Mouse (Mus musculus) adrenal gland, adult 8-10 months (tissue): ENCODE measurements around the gene Card11. TPM values are rescaled to one million over a fixed set of nuclear protein-coding genes. Genes with fewer than 3 reads are reported as not detected.

ENCODE experiments used
- DNase-seq: peaks from one replicate; pipeline ENCODE4 v3.0.0; 2022
- total RNA-seq, 4 experiments: library from RNA; stranded (reverse); gene quantifications; 2 replicates each; pipeline ENCODE4 v1.2.4; 2022

Card11 gene
- total RNA-seq, 4 experiments from 2014 or later, result 0.49 to 1.3 (median 0.85) TPM

DNA sequence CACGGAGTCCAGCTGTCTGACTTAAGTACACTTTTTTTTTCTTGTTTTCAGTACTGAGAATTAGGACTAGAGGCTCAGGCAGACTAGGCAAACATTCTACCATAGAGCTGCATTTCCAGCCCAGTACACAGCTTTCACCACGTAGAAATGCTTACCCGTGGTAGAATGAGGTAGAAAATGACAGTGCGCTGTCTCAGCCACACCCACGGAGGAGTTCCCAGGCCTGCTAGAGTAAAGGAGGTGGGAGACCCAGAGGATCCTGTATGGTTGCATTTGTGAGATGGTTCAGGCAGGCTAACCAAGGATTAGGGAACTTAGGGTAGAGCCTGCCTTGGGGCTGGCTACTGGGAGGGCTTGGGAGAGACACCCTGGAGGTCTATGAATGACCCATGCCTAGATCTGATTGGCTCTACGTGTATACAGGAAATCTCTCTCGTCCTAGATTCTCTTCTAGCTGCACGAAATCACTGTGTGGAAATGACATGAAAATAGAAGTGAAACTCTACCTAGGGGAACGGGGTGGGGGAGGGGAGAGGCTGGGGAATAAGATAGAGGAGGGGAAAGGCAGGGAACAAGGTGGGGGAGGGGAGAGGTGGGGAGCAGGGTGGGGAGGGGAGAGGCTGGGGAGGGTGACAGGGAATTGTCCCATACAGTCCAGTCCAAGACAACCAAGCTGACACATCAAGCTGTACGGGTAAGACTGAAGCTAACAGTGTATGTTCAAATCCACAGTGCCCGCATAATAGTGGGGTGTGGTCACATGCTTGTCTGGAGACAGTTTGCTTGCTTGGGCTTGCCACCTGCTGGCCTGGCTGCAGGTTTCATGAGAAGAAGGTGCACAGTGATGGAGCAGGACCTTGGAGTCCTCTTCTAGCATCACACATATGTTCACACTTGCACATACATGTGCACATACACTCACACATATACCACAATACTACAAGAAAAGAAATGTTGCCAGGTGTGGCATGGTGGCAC is 8.0 kb downstream of the Card11 start:
- DNase-seq, result no peak

DNA sequence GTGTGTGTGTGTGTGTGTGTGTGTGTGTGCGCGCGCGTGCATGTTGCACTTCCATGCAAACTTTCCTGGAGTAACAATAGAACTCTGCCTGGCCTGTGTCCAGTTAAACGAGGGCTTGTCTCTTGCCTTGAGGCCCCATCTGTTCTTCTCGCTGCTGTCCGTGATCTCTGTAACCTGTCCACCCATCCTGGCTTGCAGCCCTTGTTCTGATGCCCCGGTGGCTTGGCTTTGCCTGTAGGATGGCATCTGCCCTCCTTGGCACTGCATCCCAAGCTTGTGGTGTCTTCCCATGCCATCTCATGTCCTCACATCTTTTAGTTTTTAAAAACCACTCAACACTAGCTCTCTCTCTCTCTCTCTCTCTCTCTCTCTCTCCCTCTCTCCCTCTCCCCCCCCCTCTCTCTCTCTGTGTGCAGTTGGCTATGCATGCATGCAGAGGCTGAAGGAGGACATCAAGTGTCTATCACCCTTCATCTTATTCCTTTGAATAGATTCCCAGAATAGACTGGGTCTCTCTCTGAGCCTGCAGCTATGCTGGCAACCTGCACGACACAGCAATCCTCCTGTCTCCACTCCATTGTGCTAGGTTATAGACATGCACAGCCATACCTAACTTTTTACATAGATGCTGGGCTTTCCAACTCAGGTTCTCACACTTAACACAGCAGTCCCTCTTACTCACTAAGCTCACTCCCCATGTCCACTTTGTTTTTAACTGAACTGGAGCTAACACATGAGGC is 14.9 kb downstream of the Card11 start:
- DNase-seq, result no peak

DNA sequence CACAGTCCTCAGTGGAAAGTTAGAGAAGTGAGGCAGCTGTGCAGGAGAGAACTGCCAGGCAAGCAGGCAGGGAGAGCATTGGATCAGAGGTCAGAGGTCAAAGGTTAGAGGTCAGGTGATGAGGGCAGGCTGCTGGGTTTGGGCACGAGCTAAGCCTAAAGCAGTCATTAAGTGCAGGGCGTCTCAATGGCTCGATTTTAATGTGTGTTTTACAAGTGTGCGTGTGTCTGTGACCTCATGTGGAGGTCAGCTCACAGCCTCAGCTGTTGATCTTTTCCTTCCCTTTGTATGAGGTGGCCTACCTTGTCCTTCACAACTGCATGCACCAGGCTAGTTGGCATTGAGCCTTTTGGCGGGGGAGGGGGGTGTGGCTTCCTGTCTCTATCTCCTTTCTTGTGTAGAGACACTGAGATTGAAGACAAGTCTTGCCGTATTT is 19.0 kb downstream of the Card11 start:
- DNase-seq, result peak; percentile 9

DNA sequence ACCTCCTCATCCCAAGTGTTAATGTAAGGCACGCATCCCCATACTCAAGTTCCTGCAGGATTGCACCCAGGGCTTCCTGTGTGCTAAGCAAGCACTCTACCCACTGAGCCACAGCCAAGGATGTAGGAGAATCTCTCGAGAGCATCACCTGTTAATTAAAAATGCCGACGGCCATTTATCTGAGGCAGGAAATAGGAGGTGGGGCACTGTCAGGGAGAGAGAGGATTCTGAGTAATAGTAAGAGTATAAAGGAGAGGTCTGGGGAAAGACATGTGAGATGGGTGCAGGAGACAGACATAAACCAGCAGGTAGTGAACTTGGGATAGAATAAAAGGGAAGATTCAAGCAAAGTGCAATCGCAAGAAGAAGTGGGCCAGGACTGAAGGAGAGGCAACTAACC is 19.6 kb downstream of the Card11 start:
- DNase-seq, result no peak

DNA sequence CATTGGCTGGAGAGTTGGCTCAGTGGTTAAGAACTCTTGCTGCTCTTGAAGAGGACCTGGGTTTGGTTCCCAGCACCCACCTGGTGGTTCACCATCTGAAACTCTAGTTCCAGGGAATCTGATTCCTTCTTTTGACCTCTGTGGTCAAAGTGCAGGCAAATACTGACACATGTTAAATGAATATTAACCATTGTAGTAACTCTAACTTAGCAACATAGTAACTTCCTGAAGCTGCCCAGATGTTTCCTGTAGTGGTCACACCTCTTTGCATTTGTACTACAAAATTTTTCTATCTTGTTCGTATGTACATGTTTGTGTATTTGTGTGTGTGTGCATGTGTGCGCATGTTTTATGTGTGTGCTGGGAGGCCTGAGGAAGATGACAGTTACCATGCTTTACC is 20.3 kb downstream of the Card11 start:
- no peak for DNase-seq

DNA sequence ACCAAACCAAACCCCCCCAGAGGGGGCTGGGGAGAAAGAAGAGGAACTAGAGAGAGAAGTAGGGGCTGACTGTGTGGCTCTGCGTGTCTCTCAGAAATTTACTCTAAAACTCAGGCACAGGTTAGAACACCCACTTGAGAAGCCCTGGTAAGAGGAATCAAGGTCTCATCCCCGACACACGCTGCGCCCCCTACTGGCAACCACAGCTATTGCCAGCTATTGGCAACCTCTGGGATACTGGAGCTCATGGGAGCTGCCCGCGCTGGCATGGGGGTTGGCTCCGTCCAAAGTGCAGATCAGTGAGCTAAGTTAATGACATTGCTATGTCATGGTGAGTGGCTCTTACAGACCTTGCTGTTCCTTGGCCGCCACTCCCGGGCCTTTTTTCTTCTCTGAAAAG is 37.4 kb downstream of the Card11 start:
- peak; percentile 14 for DNase-seq

DNA sequence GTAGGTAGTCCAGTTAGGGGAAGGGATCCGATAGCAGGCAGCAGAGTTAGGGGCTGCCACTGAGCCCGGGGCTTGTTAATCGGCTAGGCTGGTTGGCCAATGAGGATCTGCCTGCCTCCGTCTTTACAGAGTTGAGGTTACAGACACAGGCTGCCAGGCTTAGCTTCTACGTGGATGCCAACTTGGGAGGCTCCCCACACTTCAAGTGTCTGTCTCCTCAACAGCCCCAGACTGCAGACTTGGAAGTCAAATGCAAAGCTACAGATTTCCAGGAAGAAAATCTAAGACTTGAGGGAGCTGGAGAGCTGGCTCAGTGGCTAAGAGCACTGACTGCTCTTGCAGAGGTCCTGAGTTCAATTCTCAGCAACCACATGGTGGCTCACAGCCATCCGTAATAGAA is 39.6 kb downstream of the Card11 start:
- DNase-seq, result no peak

DNA sequence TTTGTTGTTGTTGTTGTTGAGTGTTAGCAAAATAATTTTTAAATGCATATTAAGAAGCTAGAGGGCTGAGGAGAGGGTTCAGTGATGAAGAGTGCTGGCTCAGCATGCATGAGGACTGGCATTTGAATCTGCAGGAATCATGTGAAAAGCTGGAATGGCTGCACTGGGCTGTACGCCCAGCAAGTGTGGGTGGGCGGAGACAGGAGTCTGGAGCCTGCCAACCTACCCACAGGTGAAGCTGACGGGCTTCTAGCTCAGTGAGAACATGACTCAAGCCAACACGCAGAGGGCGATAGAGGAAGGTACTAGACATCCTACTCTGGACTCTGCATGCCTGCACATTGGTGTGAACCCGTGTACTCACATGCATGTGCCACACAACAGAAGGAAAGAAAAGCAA is 41.2 kb downstream of the Card11 start:
- DNase-seq, result no peak

DNA sequence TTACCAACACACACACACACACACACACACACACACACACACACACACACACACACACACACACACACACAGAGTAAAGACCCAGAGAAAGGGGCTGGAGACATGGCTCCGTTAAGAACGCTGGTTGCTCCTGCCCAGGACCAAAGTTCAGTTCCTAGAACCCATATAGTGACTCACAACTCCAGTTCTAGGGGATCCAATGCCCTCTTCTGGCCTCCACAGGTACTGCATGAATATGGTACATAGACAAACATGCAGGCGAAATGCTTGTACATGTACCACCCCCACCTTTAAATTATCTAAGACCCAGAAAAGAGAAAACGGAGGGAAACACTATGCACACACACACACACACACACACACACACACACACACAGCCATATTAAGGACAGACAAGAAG is 43.3 kb downstream of the Card11 start:
- no peak for DNase-seq

DNA sequence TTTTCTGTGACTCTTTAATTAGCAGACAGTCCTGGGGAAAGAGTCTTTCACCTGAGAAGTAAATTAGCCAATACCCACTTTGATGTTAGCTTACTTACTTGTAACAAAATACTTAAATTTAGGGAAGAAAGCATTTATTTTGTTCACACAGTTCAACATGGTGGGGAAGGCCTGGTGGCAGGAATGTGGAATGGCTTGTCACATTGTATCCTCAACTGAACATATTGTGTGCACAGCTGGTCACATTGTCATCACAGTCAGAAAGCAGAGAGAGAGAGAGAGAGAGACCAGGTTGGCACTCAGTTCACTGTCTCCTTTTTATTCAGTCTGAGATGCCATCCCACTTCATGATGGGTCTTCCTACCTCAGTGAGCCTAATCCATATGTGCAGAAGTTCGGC is 44.7 kb downstream of the Card11 start:
- no peak for DNase-seq

DNA sequence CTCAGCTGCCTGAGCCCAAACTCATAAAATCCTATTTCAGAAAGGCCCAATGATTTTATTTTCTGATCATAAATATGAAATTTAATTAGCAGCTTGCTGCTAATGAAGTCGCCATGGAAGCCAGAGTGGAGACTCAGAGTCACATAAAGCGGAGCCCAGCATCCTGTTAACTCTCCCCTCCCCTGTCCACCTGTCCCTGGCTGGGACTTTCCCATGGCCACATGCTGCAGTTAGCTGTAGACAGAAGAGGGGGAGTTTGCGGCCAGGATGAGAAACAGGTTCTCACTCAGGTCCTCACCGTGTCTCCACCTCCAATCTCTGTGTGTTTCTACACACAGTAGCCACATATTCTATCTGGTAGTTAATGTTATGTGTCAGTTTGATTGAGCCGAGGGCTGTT is 48.6 kb downstream of the Card11 start:
- DNase-seq, result no peak

DNA sequence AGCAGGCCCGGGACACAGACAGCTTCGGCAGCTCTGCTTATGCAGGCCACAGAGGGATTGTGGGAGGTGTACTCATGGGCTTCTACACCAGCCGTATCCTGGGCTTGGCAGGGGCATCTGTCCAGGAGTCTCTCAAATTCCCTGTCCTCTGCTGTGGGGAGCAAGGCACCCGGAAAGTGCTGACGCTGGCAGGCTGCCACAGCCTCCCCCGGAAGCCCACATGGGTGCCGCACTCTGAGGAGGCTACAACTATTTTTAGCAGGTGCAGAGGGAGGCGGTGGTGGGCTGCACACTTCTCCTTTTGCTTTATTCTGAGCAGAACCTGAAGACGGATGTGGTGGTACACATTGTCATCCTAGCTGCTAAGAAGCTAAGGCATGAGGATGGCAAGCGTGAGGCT is 52.4 kb downstream of the Card11 start:
- DNase-seq, result no peak

DNA sequence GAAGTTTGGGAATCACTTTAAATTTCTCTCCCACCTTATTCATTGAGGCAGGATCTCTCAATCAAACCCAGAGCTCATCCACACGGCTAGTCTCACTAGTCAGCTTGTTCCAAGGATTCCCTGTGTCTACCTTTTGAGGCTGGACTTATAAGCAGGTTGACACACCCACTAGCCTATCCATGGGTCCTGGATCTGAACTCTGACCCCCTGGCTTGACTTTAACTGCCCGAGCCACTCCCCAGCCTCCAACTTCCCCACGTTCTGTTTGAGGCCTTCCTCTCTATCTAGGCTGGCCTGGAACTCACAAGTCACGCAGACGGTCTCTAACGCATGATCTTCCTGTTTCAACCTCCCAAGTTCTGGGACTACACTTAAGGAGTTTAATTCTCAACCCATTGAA is 54.3 kb downstream of the Card11 start:
- DNase-seq, result no peak

DNA sequence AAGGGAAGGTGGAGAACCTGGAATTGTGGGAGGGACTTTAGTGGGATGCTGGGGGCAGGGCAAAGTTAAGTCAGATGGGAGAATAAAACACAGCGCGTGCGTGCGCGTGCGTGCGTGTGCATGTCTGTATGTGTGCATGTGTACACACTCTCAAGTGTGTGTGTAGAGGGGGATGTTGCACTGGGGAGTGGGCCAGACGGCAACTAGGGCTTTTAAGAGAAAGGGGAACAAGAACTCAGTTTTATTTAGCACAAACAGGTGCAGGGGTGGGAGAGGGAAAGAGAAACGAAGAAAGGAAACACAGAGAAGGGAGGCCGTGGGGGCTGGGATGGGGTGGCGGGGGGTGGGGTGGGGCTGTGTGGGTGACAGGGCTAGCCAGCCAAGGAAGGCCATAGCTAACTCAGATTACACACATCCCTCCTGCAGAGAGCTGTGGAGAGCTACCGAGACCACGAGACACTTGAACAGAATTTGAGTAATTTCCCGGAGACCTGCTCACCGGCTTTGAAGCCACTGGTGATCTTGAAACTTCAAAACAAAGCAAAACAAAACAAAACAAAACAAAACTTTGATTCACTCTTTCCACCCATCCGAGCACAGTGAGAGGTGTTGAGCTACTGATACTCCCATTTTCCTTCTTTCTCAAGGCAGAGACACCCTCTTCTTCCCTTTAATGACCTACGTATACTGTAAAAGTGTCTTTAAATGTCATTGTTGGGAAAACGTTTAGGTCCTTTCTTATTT is 55.8 kb downstream of the Card11 start:
- no peak for DNase-seq

DNA sequence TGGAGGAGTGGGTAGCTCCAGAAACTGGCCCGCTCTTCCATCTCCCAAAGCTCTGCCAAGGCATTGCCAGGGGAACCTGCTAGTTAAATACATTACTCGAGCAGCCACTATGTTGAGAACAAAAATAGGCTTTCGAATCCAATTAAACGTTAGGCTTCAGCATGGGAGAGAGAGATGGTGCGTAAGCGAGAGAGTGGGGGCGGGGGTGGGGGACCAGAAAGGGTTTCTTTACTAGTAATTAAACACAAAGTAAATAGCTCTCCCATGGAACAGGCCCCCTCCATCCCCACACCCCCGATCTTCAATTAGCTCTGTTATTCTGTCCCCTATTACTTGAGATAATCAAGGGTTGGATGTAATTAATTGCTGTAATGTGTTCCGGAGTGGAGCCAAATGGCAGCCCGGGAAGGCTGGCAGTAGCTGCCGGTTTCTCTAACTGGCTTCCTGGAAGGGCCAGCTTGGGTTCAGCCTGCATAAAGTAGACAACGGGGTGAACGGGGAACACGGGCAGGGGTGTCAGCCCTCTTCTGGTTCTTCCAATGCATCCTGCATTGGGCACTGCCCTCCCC is 59.4 kb downstream of the Card11 start:
- no peak for DNase-seq

DNA sequence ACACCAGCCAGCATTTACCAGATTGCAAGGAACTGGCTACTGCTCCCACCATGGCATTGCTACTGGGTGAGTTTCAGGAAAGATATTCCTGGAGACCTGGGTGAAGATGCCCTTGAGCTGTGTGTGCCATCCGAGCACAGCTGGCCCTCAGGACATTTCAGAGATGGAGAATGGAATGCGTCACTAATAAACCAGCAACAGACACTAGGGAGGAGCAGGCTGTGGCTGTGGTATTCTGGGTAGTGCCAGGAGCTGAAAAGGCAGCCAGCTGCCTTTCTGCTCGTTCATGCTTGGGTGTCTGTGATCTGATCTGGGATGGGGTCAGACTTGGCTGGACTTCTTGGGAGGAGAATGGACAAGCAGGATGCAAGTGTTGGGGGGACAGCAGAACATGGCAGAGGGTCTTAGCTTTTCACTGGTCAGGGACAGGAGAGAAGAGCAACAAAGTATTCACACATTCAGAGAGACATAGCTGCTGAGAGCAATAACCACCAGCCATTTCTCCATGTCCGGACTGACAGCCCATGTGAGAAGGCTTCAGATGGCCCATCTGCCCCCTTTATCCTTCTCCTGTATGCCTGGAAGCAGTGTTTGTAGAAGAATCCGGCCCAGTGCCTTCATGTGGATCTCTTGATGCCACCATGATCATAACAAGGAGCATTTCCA is 60.0 kb downstream of the Card11 start:
- DNase-seq, result no peak

DNA sequence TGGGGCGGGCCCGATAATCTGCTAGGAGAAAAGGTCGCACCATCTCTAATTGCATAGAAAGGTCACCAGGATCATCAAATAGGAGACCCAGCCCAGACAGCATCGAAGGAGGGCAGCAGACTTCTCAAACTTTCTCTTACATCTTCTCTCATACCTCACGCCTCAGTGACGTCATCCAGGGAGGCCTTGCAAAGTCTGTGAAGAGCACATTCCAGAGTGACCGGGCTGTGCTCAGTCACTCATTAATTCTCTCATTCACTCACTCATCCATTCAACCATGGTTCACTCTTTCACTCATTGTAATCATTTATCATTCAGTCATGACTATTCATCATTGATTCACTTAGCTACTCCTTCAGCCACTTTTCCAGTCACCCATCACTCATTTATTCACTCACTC is 63.6 kb downstream of the Card11 start:
- no peak for DNase-seq

DNA sequence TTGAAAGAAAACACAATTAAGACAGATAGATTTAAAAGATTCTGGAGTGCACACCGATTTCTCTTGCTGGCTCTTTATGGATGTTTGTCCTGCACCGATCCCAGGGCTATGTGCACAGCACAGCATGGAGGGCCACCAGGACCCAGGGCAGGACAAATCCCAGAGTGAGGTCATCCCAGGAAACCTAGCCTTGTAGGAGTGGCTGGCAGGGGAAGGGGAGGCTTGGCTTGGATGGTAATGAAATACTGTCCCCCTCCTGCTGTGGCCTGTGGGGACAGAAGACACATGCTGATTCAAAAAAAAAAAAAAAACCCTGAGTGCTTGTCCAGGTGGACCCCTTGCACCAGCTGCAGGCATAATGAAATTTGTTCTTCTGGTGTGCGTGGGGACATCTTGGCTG is 64.5 kb downstream of the Card11 start:
- no peak for DNase-seq

DNA sequence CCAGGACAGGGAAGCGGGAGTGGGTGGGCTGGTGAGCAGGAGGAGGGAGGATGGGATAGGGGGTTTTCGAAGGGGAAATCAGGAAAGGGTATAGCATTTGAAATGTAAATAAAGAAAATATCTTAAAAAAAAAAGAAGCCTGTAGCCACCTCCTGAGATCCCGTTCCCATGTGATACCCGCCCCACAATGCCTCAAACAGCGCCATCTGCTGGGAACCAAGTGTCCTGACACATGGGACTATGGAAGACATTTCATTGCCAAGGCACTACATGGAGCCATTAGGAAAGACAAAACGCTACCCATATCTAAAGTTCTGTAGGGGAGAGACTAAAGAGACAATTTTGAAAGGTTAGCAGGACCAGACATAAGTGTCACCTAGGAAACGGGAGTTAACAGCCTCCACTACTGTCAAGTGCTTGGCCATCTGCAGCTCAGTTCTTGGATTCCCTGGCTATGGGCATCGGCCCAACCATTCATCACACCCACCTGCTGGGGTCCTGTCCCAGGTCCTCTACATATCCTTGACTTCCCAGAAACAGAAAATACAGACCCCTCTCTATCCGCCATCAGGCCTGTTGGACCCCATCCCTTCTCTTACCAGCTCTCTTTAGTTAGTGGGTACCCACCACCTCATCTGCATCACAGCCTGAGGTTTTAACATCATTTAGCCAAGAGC is 65.6 kb downstream of the Card11 start:
- DNase-seq, result no peak

DNA sequence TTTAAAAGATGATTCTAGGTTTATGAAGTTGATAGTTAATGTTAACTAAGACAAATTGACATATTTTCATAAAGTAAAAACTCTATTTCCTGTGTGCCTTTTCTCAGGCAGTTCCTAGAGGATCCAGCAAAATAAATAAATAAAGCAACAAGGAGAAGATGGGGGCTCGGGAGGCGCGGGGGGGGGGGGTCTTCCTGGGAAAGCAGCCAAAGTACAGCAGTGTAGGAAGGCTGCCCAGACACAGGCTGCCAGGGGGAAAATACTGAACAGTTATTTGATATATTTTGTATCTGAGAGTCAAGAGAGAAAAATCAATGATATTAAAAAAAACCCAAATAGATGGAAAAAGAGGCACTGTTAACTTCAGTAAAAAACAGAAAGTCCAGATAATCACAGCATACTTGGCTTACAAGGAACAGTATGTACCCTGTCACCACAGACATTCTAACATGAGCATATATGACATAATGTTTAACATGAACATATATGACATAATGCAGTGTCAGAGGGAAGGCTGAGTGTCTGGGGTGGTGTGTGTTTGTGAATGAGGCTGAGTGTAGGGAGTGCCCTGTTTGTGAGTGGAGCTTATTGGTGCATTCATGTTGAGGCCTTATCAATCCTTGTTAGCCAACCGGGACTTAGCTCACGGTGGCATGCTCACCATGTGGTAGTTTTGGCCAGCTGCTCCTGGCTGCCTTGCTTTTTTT is 68.7 kb downstream of the Card11 start:
- no peak for DNase-seq

DNA sequence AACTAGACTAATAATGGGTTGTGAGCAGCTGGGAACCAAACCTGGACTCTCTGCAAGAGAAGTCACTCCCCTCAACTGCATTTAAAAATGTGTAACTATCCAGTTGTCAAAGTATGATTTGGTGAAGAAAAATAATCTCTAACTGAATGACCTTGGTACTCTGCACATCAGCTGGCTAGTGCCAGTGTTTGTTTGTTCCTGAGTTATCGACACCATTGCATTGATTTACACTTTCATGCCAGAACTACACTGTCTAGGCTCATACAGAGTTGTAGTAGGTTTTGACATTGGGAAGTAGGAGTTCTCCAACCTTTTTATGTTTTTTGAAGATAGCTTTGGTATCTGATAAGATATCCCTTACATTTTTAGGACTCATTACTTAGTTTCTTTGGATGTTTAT is 81.9 kb downstream of the Card11 start:
- no peak for DNase-seq
